Mouse (Mus musculus) forebrain, embryonic 10.5 days (tissue): ENCODE measurements around the gene Gipc2. TPM values are rescaled to one million over a fixed set of nuclear protein-coding genes. Genes with fewer than 3 reads are reported as not detected.
"Not testable (repeated sequence)": the region's sequence is repeated elsewhere in the genome, so short reads cannot be mapped to it uniquely, and the experiment has no call there.

Experiments
- DNase-seq: peaks from one replicate; pipeline ENCODE4 v3.0.0-alpha.2; 2017; ENCODE audit warnings: low spot score; ENCODE audit errors: extremely low spot score
- H3K27ac ChIP-seq: fragments of 300-500 bp; sonication (generic); 2 replicates; pipeline ENCODE4 v1.5.1; 2016; ENCODE audit warnings: mild to moderate bottlenecking
- H3K27me3 ChIP-seq: fragments of 300-500 bp; sonication (generic); 2 replicates; pipeline ENCODE4 v1.6.1; 2016; ENCODE audit warnings: mild to moderate bottlenecking; ENCODE audit not compliant: poor library complexity, severe bottlenecking
- H3K36me3 ChIP-seq: fragments of 300-500 bp; sonication (generic); replicated peaks from 2 replicates; pipeline ENCODE4 v1.6.1; 2016; ENCODE audit warnings: mild to moderate bottlenecking, moderate library complexity
- H3K4me1 ChIP-seq: fragments of 300-500 bp; sonication (generic); 2 replicates; pipeline ENCODE4 v1.6.1; 2016
- H3K4me3 ChIP-seq: fragments of 300-500 bp; sonication (generic); 2 replicates; pipeline ENCODE4 v1.5.1; 2016; ENCODE audit warnings: mild to moderate bottlenecking, moderate library complexity
- H3K9me3 ChIP-seq: fragments of 300-500 bp; sonication (generic); 2 replicates; pipeline ENCODE4 v1.6.1; 2016; ENCODE audit warnings: mild to moderate bottlenecking, moderate library complexity
- WGBS: fragments of 180-500 bp; shearing (Covaris S2); methylation state at CpG from one replicate; pipeline ENCODE4 v1.1.7; 2016; 5-methylcytosine and 5-hydroxymethylcytosine counted together
- polyA plus RNA-seq: library from polyadenylated mRNA; unstranded; fragments of >200 nt; fragmentation: Nextera tagmentation; extraction: Ambion mirVana; gene quantifications from 2 replicates; pipeline ENCODE4 v1.2.1, GENCODE M21; 2016

The Gipc2 gene
- polyA plus RNA-seq, 1 experiment from 2014 or later: 3.5 TPM

- H3K4me3 ChIP-seq: no peak overlapping the region
- no peak for DNase-seq
- H3K27me3 ChIP-seq: no peaks in the 10 kb centered on the region
- no peak overlapping the region for H3K27ac ChIP-seq
- peaks cover 3% of the 10 kb centered on the region; the same call in 1 of the 2 replicates for H3K36me3 ChIP-seq
- WGBS: 78% methylated on average over 2 of the region's 2 CpGs
- H3K9me3 ChIP-seq: no peaks in the 10 kb centered on the region
- H3K4me1 ChIP-seq: no peaks in the 10 kb centered on the region
Observed at GRCm38 (mm10) chr3:152201651-152202050, 35.6 kb upstream of the Gipc2 start.

GRCm38 (mm10) chr3:152201181-152201580 is 35.2 kb upstream of the Gipc2 start:
- Histone ChIP-seq H3K27me3 (no peaks in the 10 kb centered on the region), H3K4me1 (no peaks in the 10 kb centered on the region), H3K36me3 (no peaks in the 10 kb centered on the region), H3K4me3 (no peak overlapping the region), H3K9me3 (no peaks in the 10 kb centered on the region), H3K27ac (no peak overlapping the region)
- no peak for DNase-seq
- 91% methylated on average over 3 of the region's 3 CpGs for WGBS

DNA sequence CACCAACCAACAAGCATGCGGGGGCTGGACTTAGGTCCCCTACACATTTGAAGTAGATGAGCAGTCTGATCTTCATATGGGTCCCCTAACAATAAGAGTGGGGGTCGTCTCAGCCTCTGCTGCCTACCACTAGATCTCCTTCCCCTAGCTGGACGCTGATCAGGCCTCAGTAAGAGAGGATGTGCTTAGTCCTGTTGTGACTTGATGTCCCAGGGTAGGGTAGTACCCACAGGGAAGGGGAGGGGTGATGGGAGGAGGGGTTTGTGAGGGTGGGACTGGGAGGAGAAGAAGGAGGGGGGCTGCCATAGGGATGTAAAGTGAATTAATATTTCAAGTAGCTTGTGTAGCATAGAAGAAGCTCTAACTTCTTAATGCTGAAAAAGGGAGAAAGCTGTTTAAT is 33.1 kb upstream of the Gipc2 start:
- WGBS: 65% methylated on average over 3 of the region's 3 CpGs

DNA sequence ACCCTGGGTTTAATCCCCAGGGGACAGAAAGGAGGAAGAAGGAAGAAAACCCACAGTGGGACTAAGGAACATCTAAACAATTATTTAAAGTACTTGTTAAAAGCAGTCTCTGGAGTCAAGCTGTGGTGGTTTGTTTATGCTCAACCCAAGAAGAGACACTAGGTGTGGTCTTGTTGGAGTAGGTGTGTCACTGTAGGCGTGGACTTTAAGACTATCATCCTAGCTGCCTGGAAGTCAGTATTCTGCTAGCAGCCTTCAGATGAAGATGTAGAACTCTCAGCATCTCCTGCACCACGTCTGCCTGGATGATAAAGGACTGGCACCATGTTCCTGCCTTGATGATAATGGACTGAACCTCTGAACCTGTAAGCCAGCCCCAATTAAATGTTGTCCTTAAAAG is 31.2 kb upstream of the Gipc2 start:
- H3K27me3 ChIP-seq, DNase-seq, H3K27ac ChIP-seq, H3K4me3 ChIP-seq, H3K9me3 ChIP-seq, H3K36me3 ChIP-seq: not testable (repeated sequence)
- peaks cover 14% of the 10 kb centered on the region for H3K4me1 ChIP-seq
- 42% methylated on average over 2 of the region's 2 CpGs for WGBS

More for the DNA sequence above, 33.1 kb upstream of the Gipc2 start:
- Histone ChIP-seq H3K4me1 (peaks cover 3% of the 10 kb centered on the region), H3K36me3 (no peaks in the 10 kb centered on the region), H3K27me3 (no peaks in the 10 kb centered on the region), H3K9me3 (no peaks in the 10 kb centered on the region), H3K27ac (no peak overlapping the region), H3K4me3 (no peak overlapping the region)
- DNase-seq: no peak

DNA sequence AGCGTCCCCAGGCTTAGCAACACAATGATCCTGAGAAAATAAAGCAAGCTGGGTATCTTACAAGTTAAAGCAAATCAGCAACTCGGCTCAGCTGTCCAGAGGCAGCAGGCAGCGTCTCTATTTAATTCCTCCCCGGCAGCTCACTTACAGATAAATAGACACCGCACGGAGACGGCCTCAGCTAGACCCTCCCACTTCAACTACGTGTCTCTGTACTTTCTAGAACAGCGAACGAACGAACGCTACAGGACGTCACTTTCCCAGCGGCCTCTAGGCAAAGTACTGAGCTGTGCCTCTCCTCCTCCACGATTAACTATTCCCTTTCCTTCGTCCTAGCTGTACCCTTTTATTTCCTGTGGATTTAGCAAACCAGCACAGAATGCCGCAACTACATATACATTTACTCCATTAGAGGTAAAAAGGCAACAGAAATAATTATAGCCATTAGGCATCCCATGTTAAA is 27.6 kb upstream of the Gipc2 start:
- Histone ChIP-seq H3K27ac (peak overlapping the region; percentile 61), H3K27me3 (no peaks in the 10 kb centered on the region), H3K9me3 (no peaks in the 10 kb centered on the region), H3K36me3 (no peaks in the 10 kb centered on the region), H3K4me3 (peak overlapping the region; percentile 47), H3K4me1 (peaks cover 21% of the 10 kb centered on the region)
- peak; percentile 76 for DNase-seq
- 2% methylated on average over 17 of the region's 17 CpGs for WGBS

DNA sequence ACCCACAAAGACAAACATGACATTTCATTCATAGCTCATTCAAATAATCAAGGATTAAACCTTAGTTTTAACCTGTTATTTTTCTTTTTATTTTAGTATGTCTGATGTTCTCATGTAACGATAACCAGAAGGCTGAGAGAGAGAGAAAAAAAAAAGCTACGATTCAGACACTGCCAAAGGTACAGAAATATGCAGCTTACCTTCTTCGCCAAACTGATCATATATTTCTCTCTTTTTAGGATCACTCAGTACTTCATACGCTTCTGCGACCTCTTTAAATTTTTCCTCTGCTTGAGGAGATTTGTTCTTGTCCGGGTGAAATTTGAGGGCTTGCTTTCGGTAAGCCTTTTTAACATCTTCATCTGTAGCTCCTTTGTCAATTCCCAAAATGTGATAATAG is 27.1 kb upstream of the Gipc2 start:
- peaks cover 21% of the 10 kb centered on the region for H3K4me1 ChIP-seq
- peak overlapping the region; percentile 61 for H3K27ac ChIP-seq
- H3K36me3 ChIP-seq: no peaks in the 10 kb centered on the region
- H3K4me3 ChIP-seq: peak overlapping the region; percentile 47
- DNase-seq: no peak
- no peaks in the 10 kb centered on the region for H3K9me3 ChIP-seq
- 27% methylated on average over 7 of the region's 7 CpGs for WGBS
- no peaks in the 10 kb centered on the region for H3K27me3 ChIP-seq

DNA sequence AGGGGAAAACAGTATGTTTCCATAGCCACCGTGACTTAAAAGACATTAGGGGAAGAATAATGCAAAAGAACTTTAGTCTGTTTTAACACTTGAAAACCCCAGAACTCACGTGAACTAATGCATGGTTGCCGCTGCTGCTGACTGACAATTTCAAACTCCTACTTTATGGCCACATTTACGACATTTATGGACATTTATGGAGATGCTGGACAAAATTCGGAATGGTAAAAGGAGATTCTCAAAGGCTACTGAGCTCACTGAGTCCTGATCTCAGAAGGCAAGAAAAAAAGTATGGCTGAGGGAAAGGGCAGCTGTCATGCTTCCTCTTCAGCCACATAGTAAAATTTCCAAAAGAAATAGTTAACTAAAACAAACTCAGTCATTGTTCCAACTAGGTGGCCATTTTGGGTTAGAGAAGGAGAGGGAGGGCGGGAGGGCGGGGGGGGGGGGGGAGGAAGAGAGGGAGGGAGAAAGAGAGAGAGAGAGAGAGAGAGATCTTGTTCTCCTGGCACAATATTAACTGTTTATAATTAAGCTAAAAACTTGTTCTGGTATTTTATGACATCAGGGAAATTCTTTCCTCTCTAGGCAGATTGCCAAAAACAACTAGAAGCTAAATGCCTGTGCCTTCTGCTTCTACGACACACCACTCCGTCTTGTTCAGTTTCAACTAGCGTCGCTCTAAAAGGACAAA is 26.4 kb upstream of the Gipc2 start:
- 76% methylated on average over 9 of the region's 11 CpGs for WGBS
- DNase-seq: no peak
- Histone ChIP-seq H3K4me3 (peak overlapping the region; percentile 47), H3K9me3 (no peaks in the 10 kb centered on the region), H3K27ac (peak overlapping the region; percentile 3), H3K4me1 (peaks cover 21% of the 10 kb centered on the region), H3K27me3 (no peaks in the 10 kb centered on the region), H3K36me3 (no peaks in the 10 kb centered on the region)

GRCm38 (mm10) chr3:152191791-152192237 is 25.8 kb upstream of the Gipc2 start:
- DNase-seq: no peak
- 59% methylated on average over 6 of the region's 6 CpGs for WGBS
- Histone ChIP-seq H3K9me3 (no peaks in the 10 kb centered on the region), H3K4me1 (peaks cover 21% of the 10 kb centered on the region), H3K27me3 (no peaks in the 10 kb centered on the region), H3K27ac (peak overlapping the region; percentile 3), H3K4me3 (peak overlapping the region; percentile 47), H3K36me3 (no peaks in the 10 kb centered on the region)

DNA sequence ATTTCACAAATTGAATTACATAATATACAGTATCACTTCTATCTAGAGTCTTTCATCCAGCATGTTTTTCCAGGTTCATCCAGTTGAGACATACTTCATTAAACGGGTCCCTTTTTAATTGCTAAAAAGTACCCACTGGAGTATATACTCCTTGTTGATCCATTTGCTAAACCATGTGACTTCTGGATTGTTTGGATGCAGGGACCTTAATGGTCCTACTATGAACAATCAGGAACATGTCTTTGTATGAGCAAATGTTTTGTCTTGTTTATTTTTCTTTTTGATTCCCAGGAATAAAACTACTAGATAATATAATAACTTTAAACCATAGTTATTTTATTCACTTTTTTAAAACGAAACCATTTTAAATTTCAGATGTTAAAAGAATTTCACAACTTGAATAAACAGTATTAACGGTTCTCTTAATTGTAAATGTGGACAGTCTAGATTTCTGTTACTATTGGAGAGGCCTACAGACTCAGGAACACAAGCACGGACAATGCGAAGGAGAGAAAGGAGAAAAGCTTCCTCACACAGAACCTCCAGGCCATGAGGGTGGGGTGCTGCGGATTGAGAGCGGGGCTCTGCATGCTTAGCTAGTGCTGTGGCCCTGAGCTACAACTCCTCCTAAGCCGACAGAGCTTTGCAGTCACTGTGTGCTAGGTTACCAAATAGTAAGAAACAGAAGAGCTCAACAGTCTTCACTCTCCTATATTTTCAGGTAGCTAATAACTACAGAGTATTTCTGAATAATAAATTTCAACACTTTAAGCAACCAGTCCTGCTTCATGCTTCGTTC is 24.8 kb upstream of the Gipc2 start:
- no peaks in the 10 kb centered on the region for H3K27me3 ChIP-seq
- 86% methylated on average over 9 of the region's 9 CpGs for WGBS
- H3K4me3 ChIP-seq: no peak overlapping the region
- H3K9me3 ChIP-seq: no peaks in the 10 kb centered on the region
- no peak for DNase-seq
- H3K27ac ChIP-seq: no peak overlapping the region
- peaks cover 6% of the 10 kb centered on the region; the same call in 1 of the 2 replicates for H3K36me3 ChIP-seq
- H3K4me1 ChIP-seq: peaks cover 21% of the 10 kb centered on the region

- H3K36me3 ChIP-seq: peaks cover 19% of the 10 kb centered on the region
- H3K27ac ChIP-seq: no peak overlapping the region
- no peaks in the 10 kb centered on the region for H3K27me3 ChIP-seq
- peaks cover 19% of the 10 kb centered on the region for H3K4me1 ChIP-seq
- 91% methylated on average over 4 of the region's 4 CpGs for WGBS
- no peaks in the 10 kb centered on the region for H3K9me3 ChIP-seq
- DNase-seq: no peak
- H3K4me3 ChIP-seq: no peak overlapping the region
Observed at GRCm38 (mm10) chr3:152189306-152189705, 23.3 kb upstream of the Gipc2 start.

DNA sequence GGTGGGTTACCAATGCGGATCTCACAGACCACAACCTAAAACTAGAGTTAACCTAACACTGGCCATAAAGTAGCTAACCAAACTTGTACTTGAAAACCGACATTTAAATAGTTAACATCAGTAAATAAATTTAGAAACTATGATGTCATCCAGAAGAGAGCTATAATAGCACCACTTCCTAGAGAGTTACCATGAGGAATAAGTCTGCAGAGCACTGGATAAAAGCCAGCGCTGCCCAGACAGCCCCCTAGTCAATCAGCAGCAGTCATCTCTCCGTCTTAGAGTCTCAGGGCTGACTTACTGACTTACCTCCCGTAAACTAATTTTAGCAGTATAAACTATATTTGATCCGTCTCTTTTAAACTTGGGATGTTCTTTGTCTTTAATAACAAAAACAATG is 20.1 kb upstream of the Gipc2 start:
- WGBS: 92% methylated on average over 6 of the region's 6 CpGs

GRCm38 (mm10) chr3:152183522-152183921 is 17.5 kb upstream of the Gipc2 start:
- DNase-seq: no peak
- no peak overlapping the region for H3K27ac ChIP-seq
- 52% methylated on average over 9 of the region's 9 CpGs for WGBS
- H3K4me1 ChIP-seq: peaks cover 6% of the 10 kb centered on the region
- H3K4me3 ChIP-seq: no peak overlapping the region
- no peaks in the 10 kb centered on the region for H3K27me3 ChIP-seq
- no peaks in the 10 kb centered on the region for H3K9me3 ChIP-seq
- H3K36me3 ChIP-seq: peaks cover 25% of the 10 kb centered on the region

More for the DNA sequence above, 20.1 kb upstream of the Gipc2 start:
- Histone ChIP-seq H3K4me1 (peaks cover 6% of the 10 kb centered on the region), H3K36me3 (peaks cover 25% of the 10 kb centered on the region), H3K27ac (no peak overlapping the region), H3K4me3 (no peak overlapping the region), H3K9me3 (no peaks in the 10 kb centered on the region), H3K27me3 (no peaks in the 10 kb centered on the region)
- no peak for DNase-seq

- Histone ChIP-seq H3K27ac (no peak overlapping the region), H3K36me3 (peaks cover 16% of the 10 kb centered on the region), H3K4me1 (peaks cover 6% of the 10 kb centered on the region), H3K4me3 (no peak overlapping the region), H3K27me3 (no peaks in the 10 kb centered on the region), H3K9me3 (no peaks in the 10 kb centered on the region)
- DNase-seq: no peak
- WGBS: 94% methylated on average over 4 of the region's 4 CpGs
Observed at GRCm38 (mm10) chr3:152180624-152181023, 14.6 kb upstream of the Gipc2 start.
